Mouse (Mus musculus): ENCODE measurements around the gene Jade3. TPM values are rescaled to one million over a fixed set of nuclear protein-coding genes. Genes with fewer than 3 reads are reported as not detected.

The Jade3 gene
- polyA plus RNA-seq, 1 experiment from 2014 or later, result 5.3 TPM

DNA sequence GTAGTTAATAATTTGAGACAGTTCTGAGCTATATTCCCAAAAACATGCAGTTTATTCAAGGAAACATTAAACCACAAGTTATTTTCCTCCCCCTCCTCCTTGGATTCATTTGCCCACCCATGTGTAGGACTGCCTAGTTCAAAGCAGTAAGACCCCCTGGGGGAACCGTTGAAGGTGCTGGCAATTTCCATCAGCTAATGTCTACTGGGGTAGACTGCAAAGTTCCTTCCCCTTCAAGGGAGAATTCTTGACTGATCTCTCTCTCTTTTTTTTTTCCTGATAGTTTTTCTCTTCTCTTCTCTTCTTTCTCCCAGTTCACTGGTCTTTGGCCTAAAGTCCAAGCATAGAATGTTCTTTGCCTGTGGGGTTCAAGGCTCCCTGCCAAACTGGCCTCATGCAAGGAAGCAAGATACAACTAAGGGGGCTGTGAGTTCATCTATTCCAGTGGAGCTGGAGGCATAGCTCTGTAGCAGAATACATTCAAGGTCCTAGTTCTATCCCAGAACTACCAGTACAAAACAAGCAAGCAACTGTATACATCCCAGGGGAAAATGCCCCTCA lies 123.5 kb downstream of the Jade3 start:
- WGBS, result 52% methylated on average over 1 of the region's 1 CpGs
- Histone ChIP-seq H3K27ac (no peak overlapping the region), H3K27me3 (no peaks in the 10 kb centered on the region), H3K4me1 (0 out of 2 replicates have a peak, but pooled peaks cover 5% of the 10 kb centered on the region), H3K4me2 (peak overlapping the region; percentile 45), H3K9me3 (no peaks in the 10 kb centered on the region), H3K9ac (no peak overlapping the region), H3K36me3 (no peaks in the 10 kb centered on the region), H3K4me3 (no peak overlapping the region)
- no peak for ATAC-seq (ENCODE audit: insufficient number of reproducible peaks, low FRiP score, low TSS enrichment, low read depth)

DNA sequence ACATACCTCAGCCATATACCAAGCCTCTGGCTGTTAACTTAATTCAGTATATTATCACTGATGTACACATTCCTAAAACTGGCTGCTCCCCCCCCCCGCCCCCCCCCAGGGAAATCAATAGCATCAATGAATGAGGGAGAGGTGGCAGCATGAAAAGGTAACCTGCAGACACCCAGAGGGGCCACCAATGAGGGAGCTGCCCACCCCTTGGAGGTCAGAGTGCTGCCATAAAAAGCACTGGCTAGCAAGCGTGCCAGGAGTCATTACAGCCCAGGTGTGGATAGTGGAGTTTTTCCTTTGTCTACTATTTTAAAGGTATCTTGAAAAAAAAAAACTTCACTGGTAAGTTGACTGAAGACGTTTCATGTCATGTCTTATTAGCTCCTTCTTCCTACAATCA lies 124.0 kb downstream of the Jade3 start, which contains the start of gene Rgn:
Gene Rgn, plus strand, starts transcription at position 256 of the 400 bp plus-strand sequence.
- H3K27ac ChIP-seq, result no peak within 1 kb of the TSS
- no peak for ATAC-seq (ENCODE audit: insufficient number of reproducible peaks, low FRiP score, low TSS enrichment, low read depth)
- no peaks in the 10 kb centered on the region for H3K36me3 ChIP-seq
- WGBS, result 71% methylated on average over 2 of the region's 3 CpGs
- H3K27me3 ChIP-seq, result no peaks in the 10 kb centered on the region
- peak within 1 kb of the TSS; percentile 45 for H3K4me2 ChIP-seq
- H3K9me3 ChIP-seq, result no peaks in the 10 kb centered on the region
- H3K4me1 ChIP-seq, result 0 out of 2 replicates have a peak, but pooled peaks cover 5% of the 10 kb centered on the region
- peak within 1 kb of the TSS; percentile 31 for H3K4me3 ChIP-seq
- H3K9ac ChIP-seq, result no peak within 1 kb of the TSS

DNA sequence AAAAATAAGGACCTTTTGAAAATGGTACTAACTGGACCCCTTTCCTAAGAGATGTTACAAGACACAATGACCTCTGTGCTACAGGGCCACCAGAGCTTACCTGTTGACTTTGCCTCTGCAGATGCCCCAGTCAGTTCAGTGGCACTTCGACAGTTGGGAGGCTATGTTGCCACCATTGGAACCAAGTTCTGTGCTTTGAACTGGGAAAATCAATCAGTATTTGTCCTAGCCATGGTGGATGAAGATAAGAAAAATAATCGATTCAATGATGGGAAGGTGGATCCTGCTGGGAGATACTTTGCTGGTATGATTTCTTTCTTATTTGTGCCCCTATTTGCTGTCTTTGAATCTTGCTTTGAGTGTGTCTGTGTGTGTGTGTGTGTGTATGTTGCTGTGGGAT lies 126.7 kb downstream of the Jade3 start:
- Histone ChIP-seq H3K4me1 (0 out of 2 replicates have a peak, but pooled peaks cover 5% of the 10 kb centered on the region), H3K4me3 (no peak overlapping the region), H3K9me3 (no peaks in the 10 kb centered on the region), H3K4me2 (no peak overlapping the region), H3K9ac (no peak overlapping the region), H3K27me3 (no peaks in the 10 kb centered on the region), H3K27ac (no peak overlapping the region), H3K36me3 (no peaks in the 10 kb centered on the region)
- WGBS, result 88% methylated on average over 2 of the region's 2 CpGs
- no peak for ATAC-seq (ENCODE audit: insufficient number of reproducible peaks, low FRiP score, low TSS enrichment, low read depth)

DNA sequence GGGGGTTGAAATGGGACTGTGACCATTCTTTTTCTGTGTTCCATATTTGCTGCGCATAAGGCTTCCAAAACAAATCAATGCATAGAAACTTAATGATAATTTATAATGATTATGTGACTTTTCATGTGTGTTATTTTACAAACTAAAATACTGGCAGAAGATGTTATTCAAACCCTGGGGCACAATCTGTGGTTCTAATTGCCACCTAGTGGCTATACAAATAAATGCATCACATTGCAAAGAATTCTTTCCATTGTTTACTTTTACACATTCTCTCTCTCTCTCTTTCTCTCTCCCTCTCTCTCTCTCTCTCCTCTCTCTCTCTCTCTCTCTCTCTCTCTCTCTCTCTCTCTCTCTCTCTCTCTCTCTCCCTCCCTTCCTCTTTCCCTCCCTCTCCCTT lies 136.4 kb downstream of the Jade3 start:
- no peak for ATAC-seq (ENCODE audit: insufficient number of reproducible peaks, low FRiP score, low TSS enrichment, low read depth)
- no peak overlapping the region for H3K27ac ChIP-seq

DNA sequence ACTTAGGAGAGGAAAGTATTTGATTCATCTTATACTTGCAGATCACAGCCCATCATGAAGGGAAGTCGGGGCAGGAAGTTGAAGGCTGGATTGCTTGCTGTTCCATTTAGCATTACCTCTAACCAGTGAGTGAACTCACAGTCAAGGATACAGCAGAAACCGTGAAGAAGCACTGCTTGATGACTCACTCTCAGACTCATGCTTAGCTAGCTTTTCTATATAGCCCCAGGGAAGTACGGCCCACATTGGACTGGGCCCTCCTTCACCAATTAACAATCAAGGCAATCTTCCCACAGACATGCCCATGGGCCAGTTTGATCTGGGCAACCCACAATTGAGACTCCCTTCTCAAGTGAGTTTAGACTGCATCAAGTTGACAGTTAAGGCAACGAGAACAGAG lies 138.5 kb downstream of the Jade3 start:
- H3K4me3 ChIP-seq, result no peak overlapping the region
- ATAC-seq (ENCODE audit: insufficient number of reproducible peaks, low FRiP score, low TSS enrichment, low read depth), result no peak
- 60% methylated on average over 4 of the region's 4 CpGs for WGBS
- H3K27ac ChIP-seq, result no peak overlapping the region
- no peaks in the 10 kb centered on the region for H3K4me1 ChIP-seq
- H3K4me2 ChIP-seq, result no peak overlapping the region
- H3K9ac ChIP-seq, result no peak overlapping the region
- H3K9me3 ChIP-seq, result no peaks in the 10 kb centered on the region
- H3K27me3 ChIP-seq, result no peaks in the 10 kb centered on the region
- no peaks in the 10 kb centered on the region for H3K36me3 ChIP-seq

More for the DNA sequence above, 136.4 kb downstream of the Jade3 start:
- WGBS, result 33% methylated on average over 1 of the region's 1 CpGs
- no peak overlapping the region for H3K4me2 ChIP-seq
- no peak overlapping the region for H3K4me3 ChIP-seq
- H3K36me3 ChIP-seq, result no peaks in the 10 kb centered on the region
- H3K9ac ChIP-seq, result no peak overlapping the region
- no peaks in the 10 kb centered on the region for H3K9me3 ChIP-seq
- no peaks in the 10 kb centered on the region for H3K27me3 ChIP-seq
- no peaks in the 10 kb centered on the region for H3K4me1 ChIP-seq

Other genes starting within 250 kb of the Jade3 start
- gene Slc9a7, start 133.9 kb upstream of the Jade3 start, polyA plus RNA-seq (2015; fragmentation: Nextera tagmentation; extraction: Ambion mirVana), result 1.1 and 1.6 TPM in 2 replicates
- 15.5 and 17.5 TPM in 2 replicates for gene Rp2, start 61.2 kb upstream of the Jade3 start, polyA plus RNA-seq (2015; fragmentation: Nextera tagmentation; extraction: Ambion mirVana)
- 0.31 and 0.68 TPM in 2 replicates for gene Rgn, start 124.1 kb downstream of the Jade3 start, polyA plus RNA-seq (2015; fragmentation: Nextera tagmentation; extraction: Ambion mirVana)
- gene Rbm10, start 191.8 kb downstream of the Jade3 start, polyA plus RNA-seq (2015; fragmentation: Nextera tagmentation; extraction: Ambion mirVana), result 55.6 and 58.7 TPM in 2 replicates
- 209 and 225 TPM in 2 replicates for gene Ndufb11, start 191.9 kb downstream of the Jade3 start, polyA plus RNA-seq (2015; fragmentation: Nextera tagmentation; extraction: Ambion mirVana)
- gene Uba1, start 232.6 kb downstream of the Jade3 start, polyA plus RNA-seq (2015; fragmentation: Nextera tagmentation; extraction: Ambion mirVana), result 190 and 191 TPM in 2 replicates